Mouse (Mus musculus) adrenal gland, adult 18-20 months (tissue): ENCODE results near the gene Umad1. TPM values are rescaled to one million over a fixed set of nuclear protein-coding genes. Genes with fewer than 3 reads are reported as not detected.

Experiments used
- DNase-seq, 2 experiments: peaks; one replicate each; pipeline ENCODE4 v3.0.0; 2021 to 2022; ENCODE audit warnings: low spot score in 2 of 2
- long read RNA-seq, 2 experiments: library from polyadenylated mRNA; stranded (forward); transcript quantifications; one replicate each; pipeline ENCODE4 v2.0.0; 2021
- total RNA-seq, 2 experiments: library from RNA; stranded (reverse); gene quantifications; 1 replicate in 1 of 2; 2 replicates in 1 of 2; pipeline ENCODE4 v1.2.3; 2021

The Umad1 gene
- 10 to 100 TPM; 10.3 to 15.0 TPM for total RNA-seq
- long read RNA-seq, experiment 1, transcript Umad1-204 (4 exons, 2,025 nt): major isoform, 14 of 16 reads
- long read RNA-seq, experiment 1, partial matches to known transcripts: 0 of 16 reads
- long read RNA-seq, experiment 1, other reads (novel, unspliced or antisense): 2 of 16 reads
- long read RNA-seq, experiment 2, transcript Umad1-204 (4 exons, 2,025 nt): major isoform, 29 of 30 reads
- long read RNA-seq, experiment 2, partial matches to known transcripts: 0 of 30 reads
- long read RNA-seq, experiment 2, other reads (novel, unspliced or antisense): 1 of 30 reads

- peak; percentile 89 to 93 for DNase-seq
Measured at GRCm38 (mm10) chr6:8259004-8259666, at the start of gene Umad1, which contains the start of the genes Rpa3 and Gm45062. Gene Umad1, plus strand, starts transcription at chr6:8259288. Gene Rpa3, minus strand, starts transcription at chr6:8259173. Gene Gm45062, plus strand, starts transcription at chr6:8259450.

- DNase-seq: no peak
Measured at GRCm38 (mm10) chr6:8209866-8210186, 49.3 kb upstream of the Umad1 start.

GRCm38 (mm10) chr6:8210661-8211060 lies 48.4 kb upstream of the Umad1 start:
- DNase-seq: no peak

- DNase-seq: no peak
Measured at GRCm38 (mm10) chr6:8227035-8227434, 32.1 kb upstream of the Umad1 start.

- no peak for DNase-seq
Measured at GRCm38 (mm10) chr6:8228596-8228995, 30.5 kb upstream of the Umad1 start.

GRCm38 (mm10) chr6:8258316-8258715 lies 772 bp upstream of the Umad1 start:
- DNase-seq: no peak

- peak in 1 of 2 experiments; percentile 33 for DNase-seq
Measured at GRCm38 (mm10) chr6:8259667-8260044, 568 bp downstream of the Umad1 start.

- no peak for DNase-seq
Measured at GRCm38 (mm10) chr6:8271047-8271446, 12.0 kb downstream of the Umad1 start.

- DNase-seq: peak; percentile 39 to 43
Measured at GRCm38 (mm10) chr6:8274387-8275054, 15.4 kb downstream of the Umad1 start.

GRCm38 (mm10) chr6:8275098-8275497 lies 16.0 kb downstream of the Umad1 start:
- DNase-seq: peak; percentile 34 to 36

GRCm38 (mm10) chr6:8276431-8276830 lies 17.3 kb downstream of the Umad1 start:
- DNase-seq: no peak

- DNase-seq: no peak
Measured at GRCm38 (mm10) chr6:8278426-8279002, 19.4 kb downstream of the Umad1 start.

GRCm38 (mm10) chr6:8283255-8283654 lies 24.2 kb downstream of the Umad1 start:
- DNase-seq: no peak

- DNase-seq: no peak
Measured at GRCm38 (mm10) chr6:8285401-8285960, 26.4 kb downstream of the Umad1 start.

GRCm38 (mm10) chr6:8286146-8286545 lies 27.1 kb downstream of the Umad1 start:
- DNase-seq: no peak

- DNase-seq: no peak
Measured at GRCm38 (mm10) chr6:8288755-8289580, 29.9 kb downstream of the Umad1 start.

GRCm38 (mm10) chr6:8294048-8294784 lies 35.1 kb downstream of the Umad1 start:
- no peak for DNase-seq

GRCm38 (mm10) chr6:8299066-8299863 lies 40.2 kb downstream of the Umad1 start:
- DNase-seq: no peak
